Mouse (Mus musculus): ENCODE data around the gene Pam16.
"Not testable (repeated sequence)": the region's sequence is repeated elsewhere in the genome, so short reads cannot be mapped to it uniquely, and the experiment has no call there.

Gene Pam16

DNA sequence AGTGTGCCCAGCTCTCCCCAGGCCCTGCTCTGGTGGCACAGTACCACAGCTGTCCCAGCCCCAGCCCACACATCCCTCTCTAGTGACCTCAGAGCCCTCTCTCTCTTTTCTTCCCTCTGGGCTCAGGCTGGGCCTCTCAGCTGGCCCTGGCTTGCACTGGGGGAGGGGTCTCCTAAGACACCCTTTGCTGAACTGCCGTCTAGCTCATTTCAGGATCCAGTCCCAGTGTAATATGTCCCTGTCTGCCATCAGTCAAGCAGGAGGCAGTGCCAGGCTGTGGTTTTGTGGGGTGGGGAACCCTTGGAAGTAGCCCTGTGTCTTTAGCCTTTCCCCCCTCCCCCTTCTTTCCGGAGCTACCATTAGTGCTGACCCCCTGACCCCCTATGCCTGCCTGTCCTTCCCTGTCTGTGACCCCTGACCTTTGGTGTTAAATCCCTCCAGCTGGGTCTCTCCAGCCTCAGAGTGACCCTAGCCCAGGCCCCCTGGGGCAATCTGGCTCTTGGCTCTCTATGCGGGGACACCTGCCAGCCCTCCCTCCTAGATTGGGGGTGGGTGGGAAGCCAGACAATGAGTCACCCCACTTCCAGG, 28.6 kb downstream of the Pam16 start:
- in situ Hi-C loops (cut with MboI; ENCODE audit: unreplicated experiment in 2 of 2): no loop called here

DNA sequence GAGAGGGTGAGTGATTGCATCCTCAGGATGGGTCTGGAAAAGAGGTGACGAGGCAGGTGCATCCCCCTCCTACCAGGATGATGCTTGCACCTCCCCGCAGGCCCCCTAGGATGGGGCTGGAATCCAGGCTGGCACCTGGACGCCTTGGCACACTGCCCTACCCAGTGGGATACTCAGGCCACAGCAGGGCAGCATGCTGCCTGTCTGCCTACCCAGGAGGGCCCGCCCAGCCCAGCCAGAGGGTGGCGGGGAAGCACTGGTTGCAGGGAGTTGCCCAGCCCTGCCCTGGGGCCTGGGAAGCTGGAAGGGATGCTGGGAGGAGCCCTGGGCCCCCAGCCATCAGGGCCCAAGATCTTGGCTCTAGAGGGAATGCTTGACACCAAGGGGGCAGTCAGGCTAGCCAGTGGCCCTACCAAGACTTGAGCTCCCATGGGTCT, 29.2 kb downstream of the Pam16 start:
- in situ Hi-C loops (cut with MboI; ENCODE audit: unreplicated experiment in 2 of 2): no loop called here

DNA sequence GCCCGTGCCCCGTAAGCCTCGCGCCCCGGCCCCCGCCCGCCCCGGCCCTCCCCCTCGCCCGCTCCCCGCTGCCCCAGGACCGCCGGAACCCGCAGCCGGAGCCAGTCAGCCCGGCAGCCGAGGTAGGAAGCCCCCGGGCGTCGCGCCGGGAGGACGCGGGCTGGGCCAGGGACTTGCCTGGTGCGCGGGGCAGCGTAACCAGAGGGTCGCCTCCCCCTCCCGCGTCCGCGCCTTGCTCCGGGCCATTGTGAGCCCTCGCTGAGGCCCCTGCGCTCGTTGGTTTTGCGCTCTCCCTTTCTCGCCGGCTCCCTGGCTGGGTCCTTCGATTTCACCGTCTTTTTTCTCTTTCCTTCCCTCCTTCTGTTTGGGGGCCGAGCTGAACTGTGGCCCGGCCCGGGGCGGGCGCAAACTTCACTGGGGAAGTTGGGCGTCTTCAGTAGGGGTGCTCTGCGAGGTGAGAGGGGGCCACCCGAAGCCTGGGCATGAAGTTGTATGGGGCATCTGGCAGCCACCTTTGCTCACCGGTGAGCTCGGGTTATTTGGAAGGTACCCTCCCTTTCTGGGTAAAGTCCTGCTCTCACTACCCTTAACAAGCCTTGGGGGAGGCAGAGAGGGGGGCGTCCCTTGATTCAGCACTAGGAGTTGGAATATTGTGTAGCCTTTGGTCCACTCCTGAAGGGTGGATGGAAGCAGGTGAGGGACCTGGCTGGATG, 29.8 kb downstream of the Pam16 start:
- in situ Hi-C loops (cut with MboI; ENCODE audit: unreplicated experiment in 2 of 2): no loop called here

DNA sequence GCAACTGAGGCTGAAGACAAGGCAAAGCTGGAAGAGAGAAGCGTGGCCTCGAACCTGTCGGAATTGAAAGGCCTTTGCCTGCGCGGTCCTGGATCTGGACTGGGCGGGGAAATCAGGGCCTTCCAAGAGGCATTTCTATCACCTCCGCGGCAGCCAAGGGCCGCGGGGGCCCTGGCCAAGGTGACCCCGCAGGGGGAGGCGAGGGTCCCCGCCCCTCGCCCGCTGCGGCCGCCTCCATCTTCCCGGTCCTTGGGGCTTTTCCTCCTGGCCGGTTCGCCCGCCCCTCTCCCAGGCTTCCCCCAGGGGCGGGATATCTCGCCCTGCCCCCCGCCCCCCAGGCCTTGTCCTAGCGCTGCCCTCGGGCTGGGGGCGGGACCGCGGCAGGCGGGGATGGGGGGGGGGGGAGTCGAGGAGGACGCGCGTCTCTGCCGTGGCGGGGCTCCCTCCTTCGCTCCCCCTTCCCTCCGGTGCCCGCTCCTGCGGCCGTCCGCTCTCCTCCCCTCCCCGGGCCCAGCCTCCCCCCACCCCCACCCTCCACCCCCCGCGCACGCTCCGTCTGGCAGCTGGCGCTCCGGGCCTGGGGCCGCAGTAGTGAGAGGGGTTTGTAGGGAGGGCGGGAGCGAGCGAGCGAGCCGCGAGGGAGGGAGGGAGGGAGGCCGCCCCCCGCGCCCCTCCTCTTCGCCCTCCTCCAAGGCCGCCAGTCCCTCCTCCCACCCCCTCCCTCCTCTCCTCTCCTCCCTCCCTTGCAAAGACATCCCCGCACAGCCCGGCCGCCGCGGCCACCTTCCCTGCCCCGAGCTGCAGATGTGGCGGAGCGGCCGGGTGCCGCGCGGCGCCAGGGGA, 30.6 kb downstream of the Pam16 start, which contains the start of gene Glis2:
Gene Glis2 (plus strand): TSS at position 743 of the 843 bp plus-strand sequence.
- in situ Hi-C loops (cut with MboI; ENCODE audit: unreplicated experiment in 2 of 2): no loop called here

DNA sequence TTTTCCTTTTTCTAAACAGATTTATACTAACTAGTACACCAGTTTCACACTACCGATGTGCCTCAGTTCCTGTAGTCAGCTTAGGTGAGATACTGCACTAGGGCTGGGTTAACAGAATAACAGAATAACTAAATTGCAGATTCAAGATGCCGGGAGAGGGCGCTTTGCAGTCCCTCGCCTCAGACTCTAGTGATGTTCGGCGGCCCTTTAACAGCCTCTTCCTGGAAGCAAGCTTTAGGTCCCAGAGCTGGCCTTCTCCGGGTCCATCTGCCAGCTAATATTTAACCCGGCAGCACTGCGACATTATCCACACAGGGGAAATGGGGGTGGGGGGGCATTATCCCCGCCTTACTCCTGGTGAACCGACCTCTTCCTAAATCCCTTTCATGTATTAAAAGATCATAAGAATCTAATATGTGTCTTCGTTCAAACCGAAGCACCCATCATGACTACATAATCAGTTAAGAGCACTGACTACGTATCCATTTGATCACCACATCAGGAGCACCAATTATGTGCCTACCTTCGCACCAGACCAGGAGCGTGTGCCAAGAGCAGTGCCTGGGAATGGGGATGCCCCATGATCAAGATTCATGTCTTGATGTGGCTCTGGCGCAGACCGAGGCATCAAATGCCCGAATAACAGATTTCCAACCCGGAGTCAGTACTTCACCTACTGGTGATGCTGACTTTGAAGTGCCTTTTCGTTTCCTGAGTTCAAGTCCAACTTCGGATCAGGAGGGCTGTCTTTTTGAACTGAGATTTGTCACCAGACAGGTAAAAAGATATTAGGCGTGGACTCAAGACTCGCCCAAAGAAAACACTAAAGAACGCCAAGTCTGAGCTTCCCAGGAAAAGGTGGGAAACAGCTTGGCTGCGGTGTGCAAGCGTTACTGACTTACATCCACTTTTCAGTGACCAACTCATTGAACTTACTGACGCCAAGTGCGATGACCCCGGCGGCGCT, 31.6 kb downstream of the Pam16 start:
- in situ Hi-C loops (cut with MboI; ENCODE audit: unreplicated experiment in 2 of 2): no loop called here

DNA sequence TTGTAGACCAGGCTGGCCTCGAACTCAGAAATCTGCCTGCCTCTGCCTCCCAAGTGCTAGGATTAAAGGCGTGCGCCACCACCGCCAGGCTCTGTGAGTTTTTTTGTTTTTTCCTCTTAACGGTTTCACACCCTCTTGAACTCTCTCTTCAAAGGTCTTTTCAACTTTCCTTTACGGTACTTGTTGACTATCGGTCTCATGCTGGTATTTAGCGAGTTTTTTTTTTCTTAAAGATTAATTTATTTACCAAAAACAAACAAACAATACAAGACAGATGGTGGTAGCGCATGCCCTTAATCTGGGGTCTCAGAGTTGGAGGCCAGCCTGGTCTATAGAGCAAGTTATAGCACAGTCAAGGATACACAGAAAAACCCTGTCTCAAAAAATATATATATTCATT, 34.6 kb downstream of the Pam16 start:
- in situ Hi-C loops (cut with MboI; ENCODE audit: unreplicated experiment in 2 of 2): no loop called here

DNA sequence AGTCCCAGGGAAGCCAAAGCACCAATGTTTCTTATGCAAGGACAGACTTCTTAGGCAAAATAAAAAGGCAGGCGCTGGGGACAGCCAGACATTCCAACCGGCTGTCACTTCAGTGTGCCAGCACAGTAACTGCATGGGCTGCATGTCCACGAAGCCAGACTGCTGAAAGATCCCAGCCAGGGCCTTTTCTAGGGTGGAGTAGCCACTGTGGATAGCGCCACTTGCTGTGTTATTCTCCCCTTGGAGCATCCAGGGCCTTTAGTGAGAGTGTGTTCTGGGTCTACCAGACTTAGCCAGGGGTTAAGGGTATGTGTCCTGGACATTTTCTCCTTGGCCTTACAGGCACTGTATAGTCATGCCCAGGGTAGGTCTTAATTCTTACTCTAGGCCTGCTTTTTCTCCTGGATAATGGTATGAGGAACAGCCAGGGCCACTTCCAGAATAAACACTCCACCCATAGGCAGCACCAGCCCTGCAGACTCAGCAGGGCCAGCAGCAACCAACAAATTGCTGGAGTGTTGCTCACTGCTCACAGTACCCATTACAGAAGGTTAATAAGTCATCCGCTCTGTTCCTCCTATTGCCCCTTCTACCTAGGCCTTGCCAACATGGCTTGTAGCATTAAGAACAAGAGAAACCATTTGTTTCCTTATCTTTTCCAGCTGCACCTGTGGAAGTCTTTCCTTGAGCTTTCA, 37.1 kb downstream of the Pam16 start:
- in situ Hi-C loops (cut with MboI; ENCODE audit: unreplicated experiment in 2 of 2): no loop called here

DNA sequence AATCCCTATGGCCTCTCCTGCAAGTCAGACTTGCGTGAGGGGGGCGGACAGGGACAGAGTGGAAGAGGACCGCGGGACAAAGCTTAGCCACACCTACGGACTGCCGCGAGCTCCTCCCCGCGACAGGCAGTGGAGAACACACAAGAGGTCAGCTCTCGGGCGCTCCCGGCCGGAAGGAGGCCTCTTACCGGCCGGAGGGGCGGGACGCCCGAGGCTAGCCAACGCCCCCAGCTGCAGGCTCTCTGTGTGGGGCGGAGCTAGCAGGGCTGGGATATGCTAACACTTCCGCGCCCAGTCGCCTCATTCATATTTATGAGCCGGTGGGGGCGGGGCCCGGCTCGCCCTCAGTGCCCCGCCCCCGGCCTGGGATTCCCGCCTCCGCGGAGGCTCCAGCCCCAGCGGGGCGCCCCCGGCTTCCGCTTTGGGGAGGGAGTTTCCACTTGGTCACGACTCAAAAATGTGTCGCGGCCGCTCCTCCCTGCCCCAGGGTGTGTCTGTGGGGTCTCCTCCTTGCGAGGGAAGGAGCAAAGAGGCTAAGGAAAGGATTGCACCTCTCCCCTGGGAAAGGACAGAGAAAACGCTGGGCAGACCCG, 38.2 kb downstream of the Pam16 start:
- in situ Hi-C loops (cut with MboI; ENCODE audit: unreplicated experiment in 2 of 2): no loop called here

DNA sequence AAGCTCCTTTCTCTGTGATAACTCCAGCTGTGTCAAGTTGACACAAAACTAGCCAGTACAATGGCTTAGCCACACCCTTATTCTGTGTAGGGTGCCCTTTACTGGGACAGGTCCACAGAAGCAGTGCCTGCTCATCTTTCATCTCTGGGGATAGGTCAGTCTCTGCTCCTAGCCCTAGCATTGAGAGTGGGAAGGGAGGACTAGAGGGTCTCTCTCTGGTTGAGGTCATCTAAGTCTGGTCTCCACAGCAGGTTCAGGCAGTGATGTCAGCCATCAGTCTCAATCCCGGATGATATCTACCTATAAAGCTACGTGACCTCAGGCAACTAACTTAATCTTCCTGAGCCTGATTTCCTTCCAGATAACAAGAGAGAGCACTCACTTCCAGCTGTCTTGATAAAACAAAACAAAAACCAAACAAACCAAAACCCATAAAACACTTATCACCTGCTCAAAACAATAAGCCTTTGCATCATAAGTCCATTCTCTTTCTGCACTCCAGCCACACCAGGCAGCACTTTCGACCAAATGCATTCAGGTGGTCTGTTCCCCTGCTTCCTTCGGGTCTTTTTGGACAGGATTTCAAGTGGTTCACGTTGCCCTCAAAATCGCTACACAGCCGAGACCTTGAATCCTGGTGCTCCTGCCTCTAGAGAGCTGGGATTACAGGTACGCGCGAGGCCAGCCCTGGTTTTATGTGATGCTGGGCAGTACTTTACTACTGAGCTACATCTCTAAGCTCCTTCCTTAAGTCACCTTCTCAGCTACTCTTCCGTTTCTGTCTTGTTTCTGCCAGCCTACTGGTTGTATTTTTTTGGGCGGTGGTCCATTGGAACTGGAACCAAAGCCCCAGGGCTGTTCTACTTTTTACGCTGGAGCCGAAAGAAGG, 38.9 kb downstream of the Pam16 start:
- in situ Hi-C loops (cut with MboI; ENCODE audit: unreplicated experiment in 2 of 2): no loop called here

DNA sequence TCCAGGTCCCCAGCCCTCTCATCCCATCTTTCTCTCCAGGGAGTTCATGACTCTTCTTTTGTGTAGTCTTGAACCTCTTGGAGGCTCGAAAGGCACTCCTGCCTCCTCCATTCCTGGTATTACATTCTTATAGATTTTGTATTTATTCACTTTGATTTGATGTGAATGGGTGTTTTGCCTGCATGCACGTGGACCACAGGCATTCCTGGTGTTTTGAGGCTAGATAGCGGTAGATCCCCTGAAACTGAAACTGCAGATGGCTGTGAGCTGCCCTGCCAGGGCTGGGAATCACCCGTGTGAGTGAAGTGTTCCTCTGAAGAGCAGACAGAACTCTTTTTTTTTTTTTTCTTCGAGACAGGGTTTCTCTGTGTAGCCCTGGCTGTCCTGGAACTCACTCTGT, 40.4 kb downstream of the Pam16 start:
- in situ Hi-C loops (cut with MboI; ENCODE audit: unreplicated experiment in 2 of 2): no loop called here

DNA sequence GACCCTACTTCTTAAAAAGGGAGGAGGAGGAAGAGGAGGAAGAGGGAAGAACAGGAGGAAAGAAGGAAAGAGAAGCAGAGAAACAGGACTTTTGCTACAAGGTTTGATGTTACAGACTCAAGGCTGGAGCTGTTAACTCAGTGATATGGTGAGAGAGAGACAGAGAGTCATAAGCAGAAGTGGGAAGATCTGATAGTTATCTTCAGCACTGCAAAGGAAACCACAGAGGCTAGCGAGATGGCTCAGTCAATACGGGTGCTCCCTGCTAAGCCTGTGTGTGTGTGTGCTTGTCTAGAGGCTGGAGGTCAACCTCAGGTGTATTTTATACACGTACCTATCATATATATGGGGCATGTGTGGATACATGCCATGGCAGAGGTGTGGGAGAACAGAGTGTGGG, 41.0 kb downstream of the Pam16 start:
- in situ Hi-C loops (cut with MboI; ENCODE audit: unreplicated experiment in 2 of 2): no loop called here

DNA sequence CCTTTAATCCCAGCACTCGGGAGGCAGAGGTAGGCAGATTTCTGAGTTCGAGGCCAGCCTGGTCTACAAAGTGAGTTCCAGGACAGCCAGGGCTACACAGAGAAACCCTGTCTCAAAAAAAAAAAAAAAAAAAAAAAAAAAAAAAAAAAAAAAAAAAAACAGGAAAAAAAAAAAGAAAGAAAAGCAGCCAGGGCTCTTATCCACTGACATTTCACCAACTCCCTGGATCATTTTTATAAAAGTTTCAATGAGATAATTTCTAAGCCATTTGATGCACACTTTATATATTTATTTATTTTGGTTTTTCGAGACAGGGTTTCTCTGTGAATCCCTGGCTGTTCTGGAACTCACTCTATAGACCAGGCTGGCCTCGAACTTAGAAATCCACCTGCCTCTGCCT, 43.6 kb downstream of the Pam16 start:
- in situ Hi-C loops (cut with MboI; ENCODE audit: unreplicated experiment in 2 of 2): not testable (repeated sequence)

DNA sequence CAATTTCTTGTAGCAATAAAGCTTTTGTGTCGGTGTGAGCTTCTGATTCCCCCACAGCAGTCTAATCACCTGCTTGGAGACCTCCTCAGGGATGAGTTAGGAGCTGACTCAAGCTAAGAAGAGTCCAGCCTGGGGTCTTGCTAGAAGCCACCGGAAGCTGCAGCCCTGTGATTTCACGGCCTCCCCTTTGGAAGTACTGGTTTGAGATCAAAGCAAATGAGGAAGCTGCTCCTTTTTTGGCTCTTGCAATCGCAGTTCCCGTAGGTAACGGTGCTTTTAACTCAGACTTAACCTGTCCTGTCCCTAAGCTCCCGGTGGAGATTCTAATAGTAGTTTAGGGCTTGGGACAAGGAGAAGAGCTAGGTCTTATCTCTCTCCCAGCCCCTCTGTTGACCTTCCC, 46.2 kb downstream of the Pam16 start:
- in situ Hi-C loops (cut with MboI; ENCODE audit: unreplicated experiment in 2 of 2): no loop called here

DNA sequence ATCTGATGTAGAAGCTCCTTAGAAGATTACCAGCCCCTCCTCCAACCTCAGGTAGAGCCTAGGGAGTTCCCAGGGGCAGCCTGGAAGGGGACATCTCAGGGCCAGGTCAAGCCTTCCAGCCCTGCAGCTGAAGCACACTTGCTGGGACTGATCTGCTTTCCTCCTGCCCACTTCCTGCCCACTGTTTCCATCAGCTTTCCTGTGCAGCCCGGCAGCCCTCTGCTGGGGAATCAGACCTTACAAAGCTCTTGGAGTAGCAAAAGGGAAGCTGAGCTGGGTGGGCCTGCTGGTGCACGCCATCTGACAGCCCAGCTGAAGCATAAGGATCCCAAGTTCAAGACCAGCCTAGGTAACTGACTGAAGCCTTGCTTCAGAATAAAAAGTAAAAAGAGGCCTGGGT, 47.9 kb downstream of the Pam16 start:
- in situ Hi-C loops (cut with MboI; ENCODE audit: unreplicated experiment in 2 of 2): no loop called here

DNA sequence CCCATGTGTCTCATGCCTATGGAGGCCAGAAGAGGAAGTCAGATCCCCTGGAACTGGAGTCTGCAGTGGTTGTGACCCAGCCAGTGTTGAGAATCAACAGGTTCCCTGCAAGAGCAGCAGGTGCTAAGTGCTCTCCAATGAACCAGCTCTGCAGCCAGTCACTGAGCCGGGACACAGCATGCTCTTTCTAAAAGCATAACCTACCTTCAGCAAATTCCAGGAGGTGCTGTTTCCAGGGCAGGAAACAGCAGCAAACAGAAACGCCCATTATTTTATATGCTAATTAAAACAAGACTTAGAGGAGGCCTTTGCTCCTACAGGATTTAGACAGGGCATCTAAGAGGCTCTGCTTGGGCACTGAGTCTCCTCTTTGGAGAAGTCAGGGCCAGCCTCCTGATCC, 48.8 kb downstream of the Pam16 start:
- in situ Hi-C loops (cut with MboI; ENCODE audit: unreplicated experiment in 2 of 2): no loop called here

DNA sequence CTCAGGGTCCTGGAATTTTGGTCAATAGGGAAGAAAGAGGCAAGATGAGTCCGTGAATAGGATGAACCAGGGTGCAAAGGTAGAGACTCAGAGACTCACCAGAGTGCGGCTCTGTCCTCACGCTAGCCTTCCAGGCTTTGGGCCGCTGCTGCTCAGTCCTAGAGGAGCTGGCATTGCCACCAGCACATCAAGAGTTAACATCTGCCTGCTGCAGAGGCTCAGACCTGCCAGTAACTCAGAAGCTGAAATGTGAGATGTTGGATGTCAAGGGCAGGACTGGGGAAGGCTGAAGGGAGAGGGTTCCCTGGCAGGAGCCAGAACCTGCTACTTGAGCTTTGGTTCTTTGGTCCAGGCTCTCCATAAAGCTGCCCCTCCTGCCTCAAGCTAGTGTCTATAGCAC, 54.1 kb downstream of the Pam16 start:
- in situ Hi-C loops (cut with MboI; ENCODE audit: unreplicated experiment in 2 of 2): loop anchor here (5.0 kb wide), 2 partner anchors 37 to 222 kb away; partner anchors contain the start of gene Cdip1 (in 1 of the 2)

DNA sequence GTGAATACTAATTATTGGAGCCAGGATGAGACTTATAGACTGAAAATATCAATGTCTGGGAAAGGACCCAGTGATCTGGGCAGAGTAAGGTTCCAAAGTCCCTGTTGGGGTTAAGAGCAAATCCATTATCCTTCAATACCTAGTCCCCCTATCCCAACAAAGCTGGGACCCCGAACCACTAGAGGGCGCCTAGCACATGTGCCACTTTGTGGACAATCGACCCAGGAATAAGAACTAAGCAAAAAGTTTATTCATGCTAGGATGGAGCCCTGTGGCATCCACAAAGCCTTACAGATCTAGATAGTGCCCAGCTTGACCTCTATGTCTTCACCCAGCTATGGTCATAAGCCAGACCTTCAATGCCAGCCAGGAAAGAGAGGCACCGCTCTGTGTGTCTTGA, 56.9 kb downstream of the Pam16 start:
- in situ Hi-C loops (cut with MboI; ENCODE audit: unreplicated experiment in 2 of 2): loop anchor here in 1 of 2 experiments (5.0 kb wide), 1 partner anchor 44 kb away; no protein-coding TSS in a partner anchor

All from v-Abl transformed pro-B cells (cell line).